Mouse (Mus musculus) frontal cortex, postnatal 25 days (tissue): ENCODE data around the gene Cabin1.

ENCODE experiments used
- DNase-seq, 2 experiments: peaks; one replicate each; pipeline ENCODE4 v3.0.0; 2022; ENCODE audit warnings: low spot score in 2 of 2

Gene Cabin1

GRCm38 (mm10) chr10:75667115-75667910 lies 96.8 kb downstream of the Cabin1 start:
- DNase-seq: peak; percentile 52 to 69

GRCm38 (mm10) chr10:75666451-75667030 lies 97.6 kb downstream of the Cabin1 start:
- no peak for DNase-seq

- DNase-seq: no peak
Observed at GRCm38 (mm10) chr10:75664673-75665270, 99.4 kb downstream of the Cabin1 start.

GRCm38 (mm10) chr10:75662575-75662974 lies 101.6 kb downstream of the Cabin1 start:
- no peak for DNase-seq

GRCm38 (mm10) chr10:75661876-75662275 lies 102.3 kb downstream of the Cabin1 start:
- DNase-seq: no peak

GRCm38 (mm10) chr10:75661381-75661780 lies 102.8 kb downstream of the Cabin1 start:
- no peak for DNase-seq

- no peak for DNase-seq
Observed at GRCm38 (mm10) chr10:75657772-75658171, 106.4 kb downstream of the Cabin1 start.

GRCm38 (mm10) chr10:75657165-75657564 lies 107.0 kb downstream of the Cabin1 start:
- DNase-seq: no peak

- no peak for DNase-seq
Observed at GRCm38 (mm10) chr10:75654053-75654452, 110.1 kb downstream of the Cabin1 start.

- no peak for DNase-seq
Observed at GRCm38 (mm10) chr10:75651381-75652068, 112.6 kb downstream of the Cabin1 start.

- DNase-seq: no peak
Observed at GRCm38 (mm10) chr10:75650306-75650902, 113.7 kb downstream of the Cabin1 start.

GRCm38 (mm10) chr10:75649406-75649995 lies 114.6 kb downstream of the Cabin1 start:
- DNase-seq: no peak

GRCm38 (mm10) chr10:75649001-75649400 lies 115.1 kb downstream of the Cabin1 start:
- no peak for DNase-seq

- DNase-seq: no peak
Observed at GRCm38 (mm10) chr10:75648091-75648490, 116.0 kb downstream of the Cabin1 start.

GRCm38 (mm10) chr10:75647362-75647761 lies 116.8 kb downstream of the Cabin1 start:
- DNase-seq: no peak

GRCm38 (mm10) chr10:75646406-75646805 lies 117.7 kb downstream of the Cabin1 start:
- DNase-seq: no peak

- no peak for DNase-seq
Observed at GRCm38 (mm10) chr10:75645616-75646015, 118.5 kb downstream of the Cabin1 start.

- no peak for DNase-seq
Observed at GRCm38 (mm10) chr10:75643741-75644343, 120.3 kb downstream of the Cabin1 start, which contains the start of gene Susd2. Gene Susd2 (minus strand): TSS chr10:75644008.

GRCm38 (mm10) chr10:75642891-75643290 lies 121.2 kb downstream of the Cabin1 start:
- DNase-seq: no peak

GRCm38 (mm10) chr10:75642436-75642835 lies 121.7 kb downstream of the Cabin1 start:
- DNase-seq: no peak

GRCm38 (mm10) chr10:75641721-75642222 lies 122.4 kb downstream of the Cabin1 start:
- no peak for DNase-seq
